Mouse (Mus musculus) cerebellum, adult 9-11 months (tissue): ENCODE results near the gene Gm45711.

ENCODE experiments used
- DNase-seq: peaks from one replicate; pipeline ENCODE4 v3.0.0; 2022

Gene Gm45711

DNA sequence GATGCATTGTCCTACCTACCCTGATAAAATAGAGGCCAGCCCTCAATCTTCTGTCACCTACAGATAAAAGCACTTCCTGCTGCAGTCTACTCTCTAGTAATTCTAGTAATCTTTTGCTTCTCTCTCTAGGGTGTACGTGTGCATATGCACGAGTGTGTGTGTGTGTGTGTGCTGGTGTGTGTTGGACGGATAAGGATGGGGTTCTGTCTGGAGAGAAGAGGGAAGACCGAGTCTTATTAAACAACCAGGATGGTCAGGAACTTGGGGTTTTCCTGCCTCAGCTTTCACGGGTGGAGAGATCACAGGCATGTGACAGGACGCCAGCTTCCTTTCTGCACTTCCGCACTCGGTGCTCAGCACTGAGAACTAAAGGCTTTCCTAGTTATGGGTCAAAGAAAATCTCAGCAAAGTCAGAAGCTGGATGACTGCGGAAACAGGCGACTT is 70.4 kb downstream of the Gm45711 start:
- no peak for DNase-seq

GRCm38 (mm10) chr8:104234573-104234972 is 75.3 kb downstream of the Gm45711 start:
- no peak for DNase-seq

GRCm38 (mm10) chr8:104232919-104233318 is 77.0 kb downstream of the Gm45711 start:
- no peak for DNase-seq

- no peak for DNase-seq
These were observed 77.8 kb downstream of the Gm45711 start for GRCm38 (mm10) chr8:104232039-104232438.
